Mouse (Mus musculus) liver, embryonic 13.5 days (tissue): Measurements from ENCODE around the gene Lypd6b. TPM values are rescaled to one million over a fixed set of nuclear protein-coding genes. Genes with fewer than 3 reads are reported as not detected.

Experiments used
- ATAC-seq: fragments of 200-750 bp; cut with Nextera tagmentation; 2 replicates; pipeline ENCODE4 v1.8.0; 2017; ENCODE audit warnings: low read depth, mild to moderate bottlenecking, moderate number of reproducible peaks, moderate library complexity
- DNase-seq: peaks from one replicate; pipeline ENCODE4 v3.0.0; 2022
- H3K27ac ChIP-seq: fragments of 300-500 bp; sonication (generic); 2 replicates; pipeline ENCODE4 v1.5.1; 2015; ENCODE audit warnings: moderate library complexity, mild to moderate bottlenecking, inconsistent platforms
- H3K27me3 ChIP-seq: fragments of 300-500 bp; sonication (generic); 2 replicates; pipeline ENCODE4 v1.6.1; 2015; ENCODE audit warnings: mild to moderate bottlenecking, inconsistent platforms
- H3K36me3 ChIP-seq: fragments of 300-500 bp; sonication (generic); 2 replicates; pipeline ENCODE4 v1.6.1; 2015; ENCODE audit warnings: mild to moderate bottlenecking, inconsistent platforms
- H3K4me1 ChIP-seq: fragments of 300-500 bp; sonication (generic); replicated peaks from 2 replicates; pipeline ENCODE4 v1.6.1; 2015; ENCODE audit warnings: inconsistent platforms
- H3K4me2 ChIP-seq: fragments of 300-500 bp; sonication (generic); 2 replicates; pipeline ENCODE4 v1.6.1; 2015; ENCODE audit warnings: inconsistent platforms, mild to moderate bottlenecking, moderate library complexity
- H3K4me3 ChIP-seq: fragments of 300-500 bp; sonication (generic); replicated peaks from 2 replicates; pipeline ENCODE4 v1.5.1; 2015; ENCODE audit warnings: mild to moderate bottlenecking, inconsistent platforms
- H3K9ac ChIP-seq: fragments of 300-500 bp; sonication (generic); 2 replicates; pipeline ENCODE4 v1.6.1; 2015; ENCODE audit warnings: mild to moderate bottlenecking, inconsistent platforms
- H3K9me3 ChIP-seq: fragments of 300-500 bp; sonication (generic); replicated peaks from 2 replicates; pipeline ENCODE4 v1.6.1; 2016; ENCODE audit warnings: inconsistent platforms
- WGBS: fragments of 180-500 bp; shearing (Covaris S2); methylation state at CpG from one replicate; pipeline ENCODE4 v1.1.7; 2015; ENCODE audit not compliant: insufficient replicate concordance; 5-methylcytosine and 5-hydroxymethylcytosine counted together
- polyA plus RNA-seq: library from polyadenylated mRNA; unstranded; fragments of >200 nt; fragmentation: Nextera tagmentation; extraction: Ambion mirVana; gene quantifications from 2 replicates; pipeline ENCODE4 v1.2.1, GENCODE M21; 2015

Gene Lypd6b
- polyA plus RNA-seq, 1 experiment from 2014 or later: not detected

DNA sequence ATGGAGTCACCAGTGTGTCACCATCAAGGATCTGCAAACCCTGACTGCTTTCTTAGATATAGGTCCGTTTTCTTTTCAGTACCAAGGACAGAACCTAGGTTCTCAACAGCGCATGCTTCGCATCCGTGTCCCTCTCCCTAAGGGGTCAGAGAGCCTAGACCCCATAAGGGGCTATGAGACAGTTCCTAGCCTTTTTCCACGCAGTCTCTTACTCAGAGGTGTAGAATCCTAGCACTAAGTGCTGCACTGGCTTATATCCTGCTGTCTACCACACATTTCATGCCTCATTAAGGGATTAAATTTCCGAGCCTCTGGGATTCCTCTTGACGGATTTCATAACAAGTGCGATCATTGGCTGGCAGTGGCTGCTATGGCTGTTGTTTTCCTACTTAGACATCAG is 134.5 kb downstream of the Lypd6b start:
- H3K36me3 ChIP-seq: no peaks in the 10 kb centered on the region
- no peaks in the 10 kb centered on the region for H3K4me1 ChIP-seq
- no peak overlapping the region for H3K27ac ChIP-seq
- no peak overlapping the region for H3K9ac ChIP-seq
- WGBS: 58% methylated on average over 8 of the region's 8 CpGs
- no peak overlapping the region for H3K4me2 ChIP-seq
- H3K27me3 ChIP-seq: no peaks in the 10 kb centered on the region
- no peak for ATAC-seq
- H3K4me3 ChIP-seq: no peak overlapping the region
- no peaks in the 10 kb centered on the region for H3K9me3 ChIP-seq
- no peak for DNase-seq

DNA sequence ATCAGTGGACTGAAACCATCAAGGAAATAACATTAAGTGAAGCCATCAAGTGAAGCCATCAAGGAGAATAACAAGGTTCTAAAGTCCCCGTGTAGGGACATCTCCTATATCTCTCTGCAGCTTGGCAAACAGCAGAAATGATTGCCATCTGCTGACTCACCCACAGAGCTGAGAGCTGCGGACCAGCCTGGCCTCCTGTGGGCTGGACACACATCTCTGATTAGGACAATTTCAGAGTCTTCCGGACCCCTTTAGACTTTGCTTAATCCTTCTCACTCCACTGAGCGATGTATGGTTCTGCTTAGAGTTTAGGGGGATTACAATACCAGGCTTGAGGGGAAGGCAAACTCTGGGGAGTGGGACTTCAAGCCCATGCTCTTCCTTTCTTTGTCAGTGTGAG is 135.3 kb downstream of the Lypd6b start:
- 33% methylated on average over 4 of the region's 4 CpGs for WGBS
- Histone ChIP-seq H3K27ac (no peak overlapping the region), H3K27me3 (no peaks in the 10 kb centered on the region), H3K9ac (no peak overlapping the region), H3K4me1 (no peaks in the 10 kb centered on the region), H3K36me3 (no peaks in the 10 kb centered on the region), H3K4me3 (no peak overlapping the region), H3K9me3 (no peaks in the 10 kb centered on the region), H3K4me2 (no peak overlapping the region)
- DNase-seq (no peak), ATAC-seq (no peak)

DNA sequence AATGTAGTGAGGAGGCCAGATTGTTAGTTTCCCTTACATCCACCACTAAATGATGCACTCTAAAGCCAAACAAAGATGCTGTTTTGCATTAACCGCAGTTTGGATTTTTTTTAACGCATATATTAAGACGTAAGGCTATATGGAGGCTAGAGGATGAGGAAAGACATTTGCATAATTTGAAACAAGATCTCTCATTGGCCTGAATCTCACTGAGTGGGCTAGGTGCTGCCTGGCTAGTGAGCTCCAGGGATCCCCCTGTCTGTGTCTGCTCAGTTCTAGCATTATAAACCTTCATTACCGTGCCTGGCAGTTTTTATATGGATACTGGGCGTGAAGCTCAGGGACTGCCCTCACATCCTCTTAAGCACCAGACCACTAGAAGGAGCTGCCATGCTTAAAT is 138.7 kb downstream of the Lypd6b start:
- Histone ChIP-seq H3K4me3 (no peak overlapping the region), H3K9ac (no peak overlapping the region), H3K27ac (no peak overlapping the region), H3K9me3 (no peaks in the 10 kb centered on the region), H3K4me1 (no peaks in the 10 kb centered on the region), H3K27me3 (no peaks in the 10 kb centered on the region), H3K36me3 (no peaks in the 10 kb centered on the region), H3K4me2 (no peak overlapping the region)
- ATAC-seq (no peak), DNase-seq (no peak)
- WGBS: 59% methylated on average over 5 of the region's 5 CpGs

DNA sequence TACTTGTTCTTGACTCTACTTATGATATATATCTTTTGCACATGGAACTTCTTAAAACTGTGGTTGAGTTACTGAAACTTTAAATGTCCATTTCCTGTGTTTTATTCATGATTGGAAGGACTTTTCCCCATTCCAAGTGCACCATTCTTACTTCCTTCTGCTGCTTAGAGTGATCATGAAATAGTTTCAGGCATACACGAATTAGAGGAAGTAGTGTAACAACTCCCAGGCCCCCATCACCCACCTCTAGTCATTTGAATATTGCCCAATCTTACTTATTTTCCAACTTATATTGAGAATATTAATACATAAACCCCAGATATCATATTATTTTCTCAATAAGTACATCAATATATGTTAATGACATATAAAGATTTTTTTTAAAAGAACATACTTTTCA is 139.9 kb downstream of the Lypd6b start:
- no peaks in the 10 kb centered on the region for H3K9me3 ChIP-seq
- no peaks in the 10 kb centered on the region for H3K27me3 ChIP-seq
- H3K4me3 ChIP-seq: no peak overlapping the region
- no peak for DNase-seq
- H3K4me1 ChIP-seq: no peaks in the 10 kb centered on the region
- H3K9ac ChIP-seq: no peak overlapping the region
- ATAC-seq: no peak
- H3K36me3 ChIP-seq: no peaks in the 10 kb centered on the region
- H3K4me2 ChIP-seq: no peak overlapping the region
- H3K27ac ChIP-seq: no peak overlapping the region
- 5% methylated on average over 1 of the region's 1 CpGs for WGBS

DNA sequence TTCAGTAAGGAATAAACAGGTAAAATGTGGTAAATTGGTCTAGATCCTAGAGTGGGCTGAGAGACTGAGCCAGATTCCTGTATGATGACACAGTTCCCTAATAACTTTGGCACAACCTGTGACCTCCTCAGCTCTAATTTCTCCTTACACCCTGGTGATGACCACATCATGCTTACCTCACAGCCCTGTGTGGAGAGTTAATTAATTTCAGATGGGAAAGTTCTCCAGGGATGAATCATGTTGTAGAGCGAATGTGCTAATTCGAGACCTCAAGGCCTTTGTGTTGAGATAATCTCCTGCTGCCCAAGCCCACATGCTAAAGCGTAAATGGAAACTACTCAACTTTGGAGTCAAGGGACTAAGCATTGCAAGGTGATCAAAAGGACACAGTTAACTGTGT is 142.4 kb downstream of the Lypd6b start:
- ATAC-seq: no peak
- no peaks in the 10 kb centered on the region for H3K36me3 ChIP-seq

DNA sequence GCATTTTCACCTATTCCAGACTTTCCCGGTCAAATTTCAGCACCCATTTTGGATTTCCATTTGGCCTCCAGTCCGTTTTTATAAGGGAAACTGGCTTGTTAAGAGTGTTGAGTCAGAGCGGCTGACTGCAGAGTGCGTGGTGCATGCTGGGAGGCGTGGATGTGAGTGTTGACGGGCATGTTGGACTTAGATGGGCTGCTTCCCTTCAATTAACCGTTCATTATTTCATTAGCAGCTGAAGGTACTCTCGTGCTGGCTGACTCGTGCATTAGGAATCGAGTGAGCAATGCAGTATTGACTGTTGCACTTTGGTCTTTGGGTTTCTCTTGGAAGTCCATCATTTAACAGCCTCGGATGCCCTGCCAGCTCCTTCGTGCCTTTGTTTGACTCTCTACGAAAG is 150.1 kb downstream of the Lypd6b start:
- H3K36me3 ChIP-seq: no peaks in the 10 kb centered on the region
- no peak for DNase-seq
- 60% methylated on average over 13 of the region's 13 CpGs for WGBS

More for the DNA sequence above, 142.4 kb downstream of the Lypd6b start:
- no peak overlapping the region for H3K9ac ChIP-seq
- no peak overlapping the region for H3K4me3 ChIP-seq
- no peaks in the 10 kb centered on the region for H3K27me3 ChIP-seq
- no peaks in the 10 kb centered on the region for H3K4me1 ChIP-seq
- no peaks in the 10 kb centered on the region for H3K9me3 ChIP-seq
- no peak overlapping the region for H3K4me2 ChIP-seq
- H3K27ac ChIP-seq: no peak overlapping the region
- DNase-seq: no peak
- 78% methylated on average over 3 of the region's 3 CpGs for WGBS

DNA sequence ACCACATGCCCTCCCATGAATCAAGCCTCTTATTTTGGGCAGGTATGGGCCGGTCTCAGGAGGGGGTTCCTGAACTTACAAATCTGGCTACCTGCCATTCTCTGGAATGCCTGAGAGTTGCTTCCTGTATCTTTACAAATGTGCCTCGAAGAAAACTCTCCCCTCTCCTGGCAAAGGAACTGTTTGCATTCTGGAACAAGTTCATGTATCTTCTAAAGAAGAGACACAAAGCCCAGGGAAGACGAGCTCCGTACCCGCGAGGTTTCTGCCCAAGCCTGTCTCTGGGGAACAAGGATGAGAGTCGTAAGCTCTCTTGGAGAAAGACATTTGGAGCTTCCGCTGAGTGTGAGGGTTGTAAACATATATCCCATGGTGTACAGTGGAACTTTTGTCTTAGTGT is 150.8 kb downstream of the Lypd6b start:
- no peaks in the 10 kb centered on the region for H3K36me3 ChIP-seq
- ATAC-seq (no peak), DNase-seq (no peak)
- 71% methylated on average over 8 of the region's 8 CpGs for WGBS
- no peak overlapping the region for H3K9ac ChIP-seq
- H3K4me1 ChIP-seq: no peaks in the 10 kb centered on the region
- no peaks in the 10 kb centered on the region for H3K9me3 ChIP-seq
- no peak overlapping the region for H3K4me3 ChIP-seq
- no peak overlapping the region for H3K4me2 ChIP-seq
- no peak overlapping the region for H3K27ac ChIP-seq
- H3K27me3 ChIP-seq: no peaks in the 10 kb centered on the region

More for the DNA sequence above, 150.1 kb downstream of the Lypd6b start:
- H3K9me3 ChIP-seq: no peaks in the 10 kb centered on the region
- H3K4me2 ChIP-seq: no peak overlapping the region
- H3K27me3 ChIP-seq: no peaks in the 10 kb centered on the region
- no peak overlapping the region for H3K4me3 ChIP-seq
- H3K4me1 ChIP-seq: no peaks in the 10 kb centered on the region
- no peak for ATAC-seq
- no peak overlapping the region for H3K27ac ChIP-seq
- H3K9ac ChIP-seq: no peak overlapping the region

DNA sequence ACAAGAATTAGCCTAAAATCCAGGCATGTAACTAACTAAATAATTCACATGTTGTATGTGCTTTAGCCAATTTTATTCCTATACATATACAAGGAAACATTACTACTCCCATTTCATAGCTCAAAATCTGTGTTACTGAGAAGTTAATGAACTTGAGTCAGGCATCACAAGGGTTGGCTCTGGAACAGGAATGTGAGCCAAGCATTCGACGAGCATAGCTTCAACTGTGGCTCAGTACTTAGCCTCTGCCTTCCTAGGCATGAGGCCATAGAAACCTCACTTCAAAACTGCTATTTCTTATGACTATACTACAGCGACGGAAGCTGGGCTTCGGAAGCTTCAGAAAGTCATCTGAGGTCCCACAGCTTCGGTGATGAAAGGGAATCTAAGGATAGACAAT is 152.9 kb downstream of the Lypd6b start:
- WGBS: 70% methylated on average over 6 of the region's 6 CpGs

DNA sequence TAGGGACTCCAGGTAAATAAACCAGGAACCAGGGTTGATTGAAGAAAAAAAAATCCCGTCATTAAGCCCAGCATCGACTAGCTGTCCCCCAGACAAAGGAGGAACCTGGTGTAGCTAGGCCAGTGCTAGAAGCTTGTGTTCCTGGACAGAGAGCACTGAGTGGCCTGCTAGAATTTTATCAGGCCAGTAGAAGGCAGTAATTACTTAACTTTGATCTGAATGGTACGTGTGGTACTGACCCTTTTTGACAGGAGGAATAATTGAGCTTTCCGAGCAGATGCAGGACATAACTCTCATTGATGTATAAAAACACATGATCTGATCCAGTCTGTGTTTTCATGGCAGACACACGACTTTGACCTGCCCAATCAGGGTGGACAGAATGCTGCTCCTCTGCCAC is 154.6 kb downstream of the Lypd6b start:
- H3K4me2 ChIP-seq: no peak overlapping the region
- no peaks in the 10 kb centered on the region for H3K4me1 ChIP-seq
- H3K4me3 ChIP-seq: no peak overlapping the region
- H3K9me3 ChIP-seq: no peaks in the 10 kb centered on the region
- H3K27ac ChIP-seq: no peak overlapping the region
- DNase-seq (no peak), ATAC-seq (no peak)
- 41% methylated on average over 5 of the region's 5 CpGs for WGBS
- H3K9ac ChIP-seq: no peak overlapping the region
- H3K36me3 ChIP-seq: no peaks in the 10 kb centered on the region
- no peaks in the 10 kb centered on the region for H3K27me3 ChIP-seq

More for the DNA sequence above, 152.9 kb downstream of the Lypd6b start:
- Histone ChIP-seq H3K4me3 (no peak overlapping the region), H3K27me3 (no peaks in the 10 kb centered on the region), H3K4me1 (no peaks in the 10 kb centered on the region), H3K9me3 (no peaks in the 10 kb centered on the region), H3K27ac (no peak overlapping the region), H3K9ac (no peak overlapping the region), H3K4me2 (no peak overlapping the region), H3K36me3 (no peaks in the 10 kb centered on the region)
- DNase-seq (no peak), ATAC-seq (no peak)

DNA sequence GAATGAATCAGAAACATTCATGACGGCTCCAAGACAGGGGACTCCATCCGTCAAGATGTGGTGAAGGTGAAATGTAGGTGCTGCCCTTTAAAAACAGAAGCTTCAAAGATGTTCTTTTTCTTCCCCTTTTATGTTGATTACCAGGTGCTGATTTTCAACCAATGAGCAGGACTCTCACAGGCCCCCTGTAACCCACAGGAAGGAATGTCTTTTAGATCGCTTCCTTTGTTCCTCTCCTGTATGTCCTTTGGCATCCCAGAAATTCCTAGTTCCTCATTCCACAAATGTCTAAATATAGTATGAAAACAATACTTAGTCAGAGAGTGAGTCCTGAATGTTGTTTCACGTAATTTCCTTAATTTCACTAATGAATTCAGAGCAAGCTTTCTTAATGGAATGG is 164.2 kb downstream of the Lypd6b start:
- DNase-seq (no peak), ATAC-seq (no peak)
- Histone ChIP-seq H3K9me3 (no peaks in the 10 kb centered on the region), H3K27ac (no peak overlapping the region), H3K4me1 (no peaks in the 10 kb centered on the region), H3K36me3 (no peaks in the 10 kb centered on the region), H3K27me3 (no peaks in the 10 kb centered on the region), H3K4me2 (no peak overlapping the region), H3K4me3 (no peak overlapping the region), H3K9ac (no peak overlapping the region)
- WGBS: 40% methylated on average over 4 of the region's 4 CpGs

DNA sequence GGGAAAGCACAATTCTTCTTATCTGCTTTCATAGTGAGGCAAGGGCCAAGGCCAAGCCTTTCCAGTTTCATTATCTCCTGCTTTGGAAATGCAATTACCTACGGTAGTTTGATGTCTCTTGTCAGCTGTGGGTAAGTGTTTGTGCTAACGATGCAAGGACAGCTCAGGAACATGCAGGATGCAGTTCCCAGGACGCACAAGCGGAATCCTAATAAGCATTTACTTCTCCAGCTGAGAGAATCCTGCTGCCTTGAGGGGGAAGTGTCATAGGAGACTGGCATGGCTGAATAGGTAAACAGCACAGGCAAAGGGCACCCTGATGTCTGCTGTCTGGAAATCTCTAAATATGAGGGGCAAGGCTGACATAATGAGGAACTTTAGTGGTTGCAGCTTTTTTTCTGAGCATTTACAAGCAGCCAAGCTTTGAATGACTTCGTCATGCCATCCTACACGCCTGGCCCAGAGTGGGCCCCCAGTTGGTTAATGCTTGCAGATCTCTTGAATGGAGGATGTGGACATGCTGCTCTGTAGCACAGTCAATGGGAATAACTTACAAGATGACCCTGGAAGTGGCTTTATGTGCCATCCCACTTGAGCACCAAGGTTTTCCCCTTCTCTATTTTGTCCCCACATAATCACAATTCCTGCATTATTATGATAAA is 165.3 kb downstream of the Lypd6b start:
- Histone ChIP-seq H3K36me3 (no peaks in the 10 kb centered on the region), H3K27ac (no peak overlapping the region), H3K4me2 (no peak overlapping the region), H3K9me3 (no peaks in the 10 kb centered on the region), H3K9ac (no peak overlapping the region), H3K4me1 (no peaks in the 10 kb centered on the region), H3K4me3 (no peak overlapping the region), H3K27me3 (no peaks in the 10 kb centered on the region)
- ATAC-seq: no peak
- DNase-seq: no peak
- 49% methylated on average over 6 of the region's 6 CpGs for WGBS

DNA sequence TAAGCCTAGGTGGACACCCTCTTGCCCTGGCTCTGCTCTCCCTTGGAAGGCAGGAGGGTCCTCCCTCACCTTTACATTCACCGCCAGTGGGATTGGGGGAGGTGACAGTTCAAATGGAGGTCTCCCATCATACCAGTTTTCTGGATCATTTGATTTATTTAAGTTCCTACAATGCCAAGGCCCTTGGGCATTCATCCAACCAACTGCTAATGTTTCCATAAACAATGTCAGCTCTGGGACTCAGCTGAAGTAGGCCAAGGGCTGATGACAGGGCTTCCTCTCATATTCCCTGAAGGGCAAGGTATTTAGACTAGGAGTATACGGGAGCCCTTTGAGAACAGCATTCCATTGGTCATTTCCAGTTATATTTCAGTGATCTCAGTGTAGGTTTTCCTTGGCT is 170.0 kb downstream of the Lypd6b start:
- Histone ChIP-seq H3K9ac (no peak overlapping the region), H3K27me3 (no peaks in the 10 kb centered on the region), H3K4me1 (no peaks in the 10 kb centered on the region), H3K4me2 (no peak overlapping the region), H3K27ac (no peak overlapping the region), H3K9me3 (no peaks in the 10 kb centered on the region), H3K36me3 (no peaks in the 10 kb centered on the region), H3K4me3 (no peak overlapping the region)
- no peak for ATAC-seq
- 74% methylated on average over 2 of the region's 2 CpGs for WGBS
- DNase-seq: no peak
